Mouse (Mus musculus) CH12.LX (cell line): ENCODE data around the gene Nudt22. TPM values are rescaled to one million over a fixed set of nuclear protein-coding genes. Genes with fewer than 3 reads are reported as not detected.
A peak's percentile ranks its signal among the peaks of the same experiment; 100 is the strongest.

Source experiments
- DNase-seq: peaks from one replicate; pipeline ENCODE4 v3.0.0-alpha.2; 2013; ENCODE audit errors: extremely low read depth
- H3K27ac ChIP-seq: 2 replicates; pipeline ENCODE4 v1.5.1; 2012; ENCODE audit warnings: low read depth, mild to moderate bottlenecking, control low read depth, moderate library complexity; ENCODE audit not compliant: insufficient read depth
- H3K27me3 ChIP-seq: replicated peaks from 2 replicates; pipeline ENCODE3; 2012; ENCODE audit warnings: inconsistent platforms
- H3K36me3 ChIP-seq, 2 experiments: replicated peaks in 1 of 2; 2 replicates each; pipeline versions ENCODE3 to v1.6.1; 2012; ENCODE audit warnings: inconsistent platforms in 1 of 2, low read length in 1 of 2, mild to moderate bottlenecking in 1 of 2, mixed read lengths in 1 of 2, moderate library complexity in 1 of 2; ENCODE audit not compliant: control insufficient read depth in 1 of 2, insufficient read depth in 1 of 2
- H3K4me1 ChIP-seq, 2 experiments: 2 replicates each; pipeline ENCODE4 v1.6.1; 2012; ENCODE audit warnings: inconsistent platforms in 1 of 2, moderate library complexity in 1 of 2; ENCODE audit not compliant: insufficient read depth in 2 of 2, control insufficient read depth in 1 of 2
- H3K4me2 ChIP-seq: 2 replicates; pipeline ENCODE4 v1.6.1; 2012; ENCODE audit warnings: low read depth, mild to moderate bottlenecking, control low read depth; ENCODE audit not compliant: poor library complexity, insufficient read depth, severe bottlenecking
- H3K4me3 ChIP-seq, 3 experiments: fragments of 150-350 bp in 1 of 3; sonication (generic) in 1 of 3; replicated peaks in 1 of 3; 2 replicates each; pipeline versions ENCODE3 to v1.5.1; 2011 to 2012; ENCODE audit warnings: low read depth in 2 of 3, low read length in 2 of 3, mild to moderate bottlenecking in 2 of 3, moderate library complexity in 2 of 3, control low read depth in 1 of 3, improper control_type of control experiment in 1 of 3, inconsistent platforms in 1 of 3, mixed read lengths in 1 of 3; ENCODE audit not compliant: poor library complexity in 1 of 3
- H3K79me2 ChIP-seq: replicated peaks from 2 replicates; pipeline ENCODE4 v1.6.1; 2012; ENCODE audit warnings: mild to moderate bottlenecking, moderate library complexity; ENCODE audit not compliant: control insufficient read depth, poor library complexity, insufficient read depth, severe bottlenecking; ENCODE audit errors: extremely low read depth
- H3K9ac ChIP-seq: 2 replicates; pipeline ENCODE4 v1.6.1; 2012; ENCODE audit warnings: low read depth, mild to moderate bottlenecking, control low read depth, moderate library complexity; ENCODE audit not compliant: insufficient read depth
- H3K9me3 ChIP-seq: replicated peaks from 2 replicates; pipeline ENCODE3; 2012; ENCODE audit warnings: low read length, inconsistent platforms, mixed read lengths
- BHLHE40 ChIP-seq: IDR thresholded peaks from 2 replicates; pipeline ENCODE4 v1.6.1; 2011; ENCODE audit warnings: mild to moderate bottlenecking, low read depth, low read length, improper control_type of control experiment
- CHD2 ChIP-seq: IDR thresholded peaks from 2 replicates; pipeline ENCODE4 v1.6.1; 2011; ENCODE audit warnings: low read length, improper control_type of control experiment
- CTCF ChIP-seq, 2 experiments: IDR thresholded peaks in 1 of 2; conservative IDR thresholded peaks in 1 of 2; 2 replicates each; pipeline ENCODE4 v1.5.1; 2011 to 2012; ENCODE audit warnings: low read depth in 2 of 2, low read length in 2 of 2, improper control_type of control experiment in 1 of 2, inconsistent platforms in 1 of 2, mild to moderate bottlenecking in 1 of 2, moderate library complexity in 1 of 2
- EP300 ChIP-seq: IDR thresholded peaks from 2 replicates; pipeline ENCODE4 v1.6.1; 2011; ENCODE audit warnings: low read length, improper control_type of control experiment
- IRF4 ChIP-seq: IDR thresholded peaks from 2 replicates; pipeline ENCODE4 v1.6.1; 2014; ENCODE audit warnings: low read depth, mild to moderate bottlenecking, inconsistent platforms, low read length, improper control_type of control experiment
- JUN ChIP-seq: IDR thresholded peaks from 2 replicates; pipeline ENCODE4 v1.6.1; 2011; ENCODE audit warnings: low read depth, mild to moderate bottlenecking, low read length, improper control_type of control experiment, moderate library complexity; ENCODE audit not compliant: insufficient read depth
- JUND ChIP-seq: conservative IDR thresholded peaks from 2 replicates; pipeline ENCODE4 v1.6.1; 2011; ENCODE audit warnings: low read depth, low read length, improper control_type of control experiment
- MEF2A ChIP-seq: IDR thresholded peaks from 2 replicates; pipeline ENCODE4 v1.6.1; 2014; ENCODE audit warnings: low read depth, mild to moderate bottlenecking, inconsistent platforms, low read length, improper control_type of control experiment, borderline replicate concordance
- MYC ChIP-seq: IDR thresholded peaks from 2 replicates; pipeline ENCODE4 v1.6.1; 2011; ENCODE audit warnings: low read depth, mild to moderate bottlenecking, improper control_type of control experiment, low read length
- NELFE ChIP-seq: IDR thresholded peaks from 2 replicates; pipeline ENCODE4 v1.6.1; 2011; ENCODE audit warnings: low read depth, low read length, improper control_type of control experiment
- POLR2AphosphoS2 ChIP-seq: IDR thresholded peaks from 2 replicates; pipeline ENCODE4 v1.6.1; 2011; ENCODE audit warnings: low read depth, low read length, improper control_type of control experiment
- RAD21 ChIP-seq: IDR thresholded peaks from 2 replicates; pipeline ENCODE4 v1.6.1; 2011; ENCODE audit warnings: low read depth, mild to moderate bottlenecking, low read length, improper control_type of control experiment, moderate library complexity
- SMC3 ChIP-seq: IDR thresholded peaks from 2 replicates; pipeline ENCODE4 v1.6.1; 2011; ENCODE audit warnings: low read depth, low read length, improper control_type of control experiment
- TBP ChIP-seq: conservative IDR thresholded peaks from 2 replicates; pipeline ENCODE4 v1.6.1; 2011; ENCODE audit warnings: low read depth, low read length, improper control_type of control experiment
- TCF12 ChIP-seq: IDR thresholded peaks from 2 replicates; pipeline ENCODE4 v1.6.1; 2014; ENCODE audit warnings: low read depth, mild to moderate bottlenecking, inconsistent platforms, low read length, improper control_type of control experiment
- UBTF ChIP-seq: IDR thresholded peaks from 2 replicates; pipeline ENCODE4 v1.6.1; 2012; ENCODE audit warnings: low read depth, mild to moderate bottlenecking, inconsistent platforms, low read length, improper control_type of control experiment, moderate library complexity
- USF2 ChIP-seq: conservative IDR thresholded peaks from 2 replicates; pipeline ENCODE4 v1.6.1; 2011; ENCODE audit warnings: low read depth, low read length, improper control_type of control experiment
- ZKSCAN1 ChIP-seq: IDR thresholded peaks from 2 replicates; pipeline ENCODE4 v1.6.1; 2012; ENCODE audit warnings: low read depth, inconsistent platforms, low read length, improper control_type of control experiment, borderline replicate concordance
- ZMIZ1 ChIP-seq: IDR thresholded peaks from 2 replicates; pipeline ENCODE4 v1.6.1; 2012; ENCODE audit warnings: low read depth, mild to moderate bottlenecking, inconsistent platforms, low read length, improper control_type of control experiment
- dilution Hi-C: fragments of 300-500 bp; cut with MboI; formaldehyde crosslinking; loops from 2 replicates; pipeline ENCODE4 v1.14.3; 2020; ENCODE audit warnings: low sequenced_read_pairs; ENCODE audit not compliant: extremely low pct_unique_long_range_greater_than_20kb, extremely low pct_ligation_motif_present
- in situ Hi-C: fragments of 300-500 bp; cut with MboI; formaldehyde crosslinking; loops from 3 replicates; pipeline ENCODE4 v1.14.3; 2019; ENCODE audit warnings: low sequenced_read_pairs, low pct_ligation_motif_present, low pct_unique_long_range_greater_than_20kb, mixed read lengths
- polyA plus RNA-seq: library from polyadenylated mRNA; unstranded; fragments of >175 nt; gene quantifications from 2 replicates; pipeline ENCODE4 v1.2.1, GENCODE M21; 2012; ENCODE audit warnings: low read depth; ENCODE audit not compliant: insufficient read length
- total RNA-seq, 2 experiments: library from RNA; depleted of rRNA; stranded (reverse); fragments of 300-350 nt in 1 of 2; fragments of >200 nt in 1 of 2; gene quantifications; 2 replicates each; pipeline ENCODE4 v1.2.3; 2012 to 2014

The Nudt22 gene
- total and polyA plus RNA-seq, 3 experiments: 11.1 to 24.6 (median 11.2) TPM

GRCm38 (mm10) chr19:7029531-7029930, 33.6 kb upstream of the Nudt22 start:
- H3K27ac ChIP-seq: no peak overlapping the region
- peaks cover 7% of the 10 kb centered on the region; the same call in 1 of the 2 replicates for H3K79me2 ChIP-seq
- TF ChIP-seq JUND (no peak), BHLHE40 (no peak), TCF12 (no peak), POLR2AphosphoS2 (no peak), MYC (no peak), NELFE (no peak), MEF2A (no peak), TBP (no peak), ZMIZ1 (no peak), USF2 (no peak), JUN (no peak), UBTF (no peak), EP300 (no peak)
- H3K9me3 ChIP-seq: no peaks in the 10 kb centered on the region
- no peak overlapping the region for H3K4me2 ChIP-seq
- H3K4me3 ChIP-seq: no peak overlapping the region
- in situ Hi-C loops: no loop called here
- H3K36me3 ChIP-seq: peaks cover 74 to 92% of the 10 kb centered on the region in 2 experiments
- no peaks in the 10 kb centered on the region for H3K27me3 ChIP-seq
- dilution Hi-C loops: no loop called here
- H3K4me1 ChIP-seq: peaks cover 0 to 16% of the 10 kb centered on the region in 2 experiments; a peak in 2 of 4 replicates
- DNase-seq: no peak
- H3K9ac ChIP-seq: no peak overlapping the region

- Histone ChIP-seq H3K27ac (peak overlapping the region; percentile 54), H3K36me3 (peaks cover 43 to 70% of the 10 kb centered on the region in 2 experiments), H3K9ac (peak overlapping the region; percentile 28; the same call in 1 of the 2 replicates), H3K4me2 (peak overlapping the region; percentile 82; the same call in 1 of the 2 replicates)
- in situ Hi-C loops (loop anchor here (5.0 kb wide), 1 partner anchor 83 kb away; no protein-coding TSS in a partner anchor), dilution Hi-C loops (no loop called here)
- TF ChIP-seq POLR2AphosphoS2: 0 out of 2 replicates have a peak, but pooled peaks have one; percentile 54
- no peak for TF ChIP-seq ZKSCAN1
- TF ChIP-seq ZMIZ1: 0 out of 2 replicates have a peak, but pooled peaks have one; percentile 6
- peak; percentile 82 for TF ChIP-seq SMC3
- TF ChIP-seq IRF4: 0 out of 2 replicates have a peak, but pooled peaks have one; percentile 12
- TF ChIP-seq TCF12: no peak
- no peak for TF ChIP-seq CHD2
- TF ChIP-seq CTCF (conservative IDR thresholded peaks at IDR 0.05 in 1 of 2, IDR thresholded peaks at IDR 0.05 in 1 of 2; ENCODE audit: low read depth in 2 of 2, low read length in 2 of 2): peak; percentile 54 to 91
- peak; percentile 87 for TF ChIP-seq RAD21
- TF ChIP-seq, all 38 proteins: peak for 6
- peak; percentile 75 for DNase-seq
- Histone ChIP-seq H3K79me2 (peaks cover 3% of the 10 kb centered on the region; the same call in 1 of the 2 replicates), H3K9me3 (no peaks in the 10 kb centered on the region), H3K27me3 (no peaks in the 10 kb centered on the region), H3K4me3 (no peak overlapping the region), H3K4me1 (peaks cover 13 to 34% of the 10 kb centered on the region in 2 experiments)
Measured at GRCm38 (mm10) chr19:7020224-7020641, 24.3 kb upstream of the Nudt22 start.
